Mouse (Mus musculus) embryonic facial prominence, embryonic 15.5 days (tissue): Measurements from ENCODE around the gene 1700025G04Rik. TPM values are rescaled to one million over a fixed set of nuclear protein-coding genes. Genes with fewer than 3 reads are reported as not detected.
A peak's percentile ranks its signal among the peaks of the same experiment; 100 is the strongest.

Experiments used
- ATAC-seq: fragments of 200-750 bp; cut with Nextera tagmentation; 2 replicates; pipeline ENCODE4 v1.8.0; 2017; ENCODE audit warnings: low read depth, moderate TSS enrichment; ENCODE audit not compliant: insufficient number of reproducible peaks, low FRiP score, low TSS enrichment
- H3K27ac ChIP-seq: fragments of 300-500 bp; sonication (generic); replicated peaks from 2 replicates; pipeline ENCODE4 v1.5.1; 2015; ENCODE audit warnings: mild to moderate bottlenecking, inconsistent platforms
- H3K27me3 ChIP-seq: fragments of 300-500 bp; sonication (generic); 2 replicates; pipeline ENCODE4 v1.6.1; 2015; ENCODE audit warnings: inconsistent platforms
- H3K36me3 ChIP-seq: fragments of 300-500 bp; sonication (generic); 2 replicates; pipeline ENCODE4 v1.6.1; 2015; ENCODE audit warnings: mild to moderate bottlenecking, inconsistent platforms
- H3K4me1 ChIP-seq: fragments of 300-500 bp; sonication (generic); 2 replicates; pipeline ENCODE4 v1.6.1; 2015; ENCODE audit warnings: inconsistent platforms
- H3K4me2 ChIP-seq: fragments of 300-500 bp; sonication (generic); replicated peaks from 2 replicates; pipeline ENCODE4 v1.6.1; 2015; ENCODE audit warnings: mild to moderate bottlenecking, inconsistent platforms
- H3K4me3 ChIP-seq: fragments of 300-500 bp; sonication (generic); replicated peaks from 2 replicates; pipeline ENCODE4 v1.5.1; 2015; ENCODE audit warnings: mild to moderate bottlenecking, inconsistent platforms
- H3K9ac ChIP-seq: fragments of 300-500 bp; sonication (generic); 2 replicates; pipeline ENCODE4 v1.6.1; 2015; ENCODE audit warnings: inconsistent platforms
- H3K9me3 ChIP-seq: fragments of 300-500 bp; sonication (generic); replicated peaks from 2 replicates; pipeline ENCODE4 v1.6.1; 2016; ENCODE audit warnings: inconsistent platforms
- WGBS: fragments of 180-500 bp; shearing (Covaris S2); methylation state at CpG from one replicate; pipeline ENCODE4 v1.1.7; 2015; 5-methylcytosine and 5-hydroxymethylcytosine counted together
- polyA plus RNA-seq: library from polyadenylated mRNA; unstranded; fragments of >200 nt; fragmentation: Nextera tagmentation; extraction: Ambion mirVana; gene quantifications from 2 replicates; pipeline ENCODE4 v1.2.1, GENCODE M21; 2015

Gene 1700025G04Rik
- polyA plus RNA-seq, 1 experiment from 2014 or later, result 44.9 TPM

- Histone ChIP-seq H3K27ac (no peak overlapping the region), H3K9ac (no peak overlapping the region), H3K4me3 (no peak overlapping the region), H3K27me3 (no peaks in the 10 kb centered on the region), H3K9me3 (no peaks in the 10 kb centered on the region), H3K4me2 (no peak overlapping the region), H3K36me3 (peaks cover 7% of the 10 kb centered on the region), H3K4me1 (peaks cover 6% of the 10 kb centered on the region; the same call in 1 of the 2 replicates)
- ATAC-seq, result no peak
- 65% methylated on average over 13 of the region's 13 CpGs for WGBS
Observed at GRCm38 (mm10) chr1:152010251-152010980, 79.5 kb downstream of the 1700025G04Rik start.

GRCm38 (mm10) chr1:152008473-152008991, 81.4 kb downstream of the 1700025G04Rik start:
- no peak overlapping the region for H3K27ac ChIP-seq
- H3K27me3 ChIP-seq, result no peaks in the 10 kb centered on the region
- WGBS, result 41% methylated on average over 8 of the region's 8 CpGs
- peaks cover 7% of the 10 kb centered on the region for H3K36me3 ChIP-seq
- no peak for ATAC-seq
- H3K4me2 ChIP-seq, result no peak overlapping the region
- peaks cover 6% of the 10 kb centered on the region; the same call in 1 of the 2 replicates for H3K4me1 ChIP-seq
- H3K9me3 ChIP-seq, result no peaks in the 10 kb centered on the region
- no peak overlapping the region for H3K9ac ChIP-seq
- no peak overlapping the region for H3K4me3 ChIP-seq

DNA sequence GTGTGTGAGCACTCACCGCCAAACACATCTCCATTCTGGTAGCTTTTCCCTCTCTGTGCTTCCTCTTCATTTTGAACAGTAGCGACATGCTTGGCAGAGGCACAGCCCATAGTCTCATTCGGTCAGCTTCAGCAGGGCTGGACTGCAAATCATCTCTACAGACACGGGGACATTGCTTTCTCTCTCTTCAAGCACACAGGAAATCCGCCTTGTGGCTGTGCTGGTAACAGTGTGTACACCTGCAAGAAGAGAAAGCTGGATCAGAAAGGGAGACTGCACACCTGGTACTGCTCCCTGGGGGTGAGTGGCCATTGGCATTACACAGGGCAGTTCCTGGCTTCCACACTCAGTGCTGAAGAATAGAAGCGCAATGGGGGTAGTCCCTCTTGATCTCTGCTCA, 83.4 kb downstream of the 1700025G04Rik start:
- no peak overlapping the region for H3K9ac ChIP-seq
- no peak for ATAC-seq
- H3K4me2 ChIP-seq, result no peak overlapping the region
- 90% methylated on average over 6 of the region's 6 CpGs for WGBS
- no peak overlapping the region for H3K4me3 ChIP-seq
- H3K27ac ChIP-seq, result no peak overlapping the region
- H3K36me3 ChIP-seq, result peaks cover 10% of the 10 kb centered on the region
- no peaks in the 10 kb centered on the region for H3K9me3 ChIP-seq
- H3K27me3 ChIP-seq, result no peaks in the 10 kb centered on the region
- peaks cover 6% of the 10 kb centered on the region; the same call in 1 of the 2 replicates for H3K4me1 ChIP-seq

GRCm38 (mm10) chr1:152004509-152004908, 85.4 kb downstream of the 1700025G04Rik start:
- Histone ChIP-seq H3K36me3 (peaks cover 10% of the 10 kb centered on the region), H3K9me3 (no peaks in the 10 kb centered on the region), H3K9ac (no peak overlapping the region), H3K4me2 (no peak overlapping the region), H3K4me1 (peaks cover 4% of the 10 kb centered on the region), H3K4me3 (no peak overlapping the region), H3K27ac (no peak overlapping the region), H3K27me3 (no peaks in the 10 kb centered on the region)
- 75% methylated on average over 6 of the region's 6 CpGs for WGBS
- ATAC-seq, result no peak

- H3K4me2 ChIP-seq, result no peak overlapping the region
- H3K27ac ChIP-seq, result no peak overlapping the region
- ATAC-seq, result no peak
- H3K27me3 ChIP-seq, result no peaks in the 10 kb centered on the region
- no peak overlapping the region for H3K4me3 ChIP-seq
- peaks cover 3% of the 10 kb centered on the region; the same call in 1 of the 2 replicates for H3K36me3 ChIP-seq
- H3K9me3 ChIP-seq, result no peaks in the 10 kb centered on the region
- no peak overlapping the region for H3K9ac ChIP-seq
- peaks cover 28% of the 10 kb centered on the region for H3K4me1 ChIP-seq
- WGBS, result 59% methylated on average over 5 of the region's 5 CpGs
Observed at GRCm38 (mm10) chr1:152000461-152000860, 89.5 kb downstream of the 1700025G04Rik start.

DNA sequence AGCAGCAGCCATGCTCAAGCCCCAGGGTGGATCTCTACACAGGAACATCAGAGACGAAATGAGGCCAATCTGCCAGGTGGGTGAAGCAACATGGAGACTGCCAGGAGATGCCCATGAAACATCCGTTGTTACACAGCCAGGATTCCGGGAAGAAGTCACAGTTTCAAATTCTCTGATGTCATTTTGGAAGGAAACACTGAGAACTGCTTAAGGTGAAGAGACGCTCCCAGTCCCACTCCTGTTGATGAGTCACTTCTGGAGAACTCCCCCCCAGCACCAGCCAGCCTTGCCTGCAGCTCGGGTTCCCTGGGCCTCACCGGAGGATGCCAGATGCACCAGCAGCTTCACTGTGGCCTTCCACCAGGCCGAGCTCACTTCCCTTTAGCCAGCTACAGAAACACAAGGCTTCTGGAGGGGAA, 90.5 kb downstream of the 1700025G04Rik start:
- peak overlapping the region; percentile 17; the same call in 1 of the 2 replicates for H3K27ac ChIP-seq
- no peak for ATAC-seq
- no peak overlapping the region for H3K4me2 ChIP-seq
- H3K4me1 ChIP-seq, result peaks cover 36% of the 10 kb centered on the region
- no peak overlapping the region for H3K9ac ChIP-seq
- no peaks in the 10 kb centered on the region for H3K9me3 ChIP-seq
- no peaks in the 10 kb centered on the region for H3K27me3 ChIP-seq
- 34% methylated on average over 7 of the region's 7 CpGs for WGBS
- H3K4me3 ChIP-seq, result no peak overlapping the region
- peaks cover 3% of the 10 kb centered on the region; the same call in 1 of the 2 replicates for H3K36me3 ChIP-seq

- WGBS, result 53% methylated on average over 8 of the region's 8 CpGs
- H3K4me3 ChIP-seq, result no peak overlapping the region
- H3K4me2 ChIP-seq, result no peak overlapping the region
- ATAC-seq, result no peak
- peaks cover 3% of the 10 kb centered on the region; the same call in 1 of the 2 replicates for H3K36me3 ChIP-seq
- no peak overlapping the region; the same call in 1 of the 2 replicates for H3K27ac ChIP-seq
- H3K4me1 ChIP-seq, result peaks cover 40% of the 10 kb centered on the region
- no peak overlapping the region for H3K9ac ChIP-seq
- no peaks in the 10 kb centered on the region for H3K27me3 ChIP-seq
- no peaks in the 10 kb centered on the region for H3K9me3 ChIP-seq
Observed at GRCm38 (mm10) chr1:151998721-151999206, 91.2 kb downstream of the 1700025G04Rik start.

- ATAC-seq, result no peak
- H3K27ac ChIP-seq, result no peak overlapping the region
Observed at GRCm38 (mm10) chr1:151997591-151997990, 92.3 kb downstream of the 1700025G04Rik start.

DNA sequence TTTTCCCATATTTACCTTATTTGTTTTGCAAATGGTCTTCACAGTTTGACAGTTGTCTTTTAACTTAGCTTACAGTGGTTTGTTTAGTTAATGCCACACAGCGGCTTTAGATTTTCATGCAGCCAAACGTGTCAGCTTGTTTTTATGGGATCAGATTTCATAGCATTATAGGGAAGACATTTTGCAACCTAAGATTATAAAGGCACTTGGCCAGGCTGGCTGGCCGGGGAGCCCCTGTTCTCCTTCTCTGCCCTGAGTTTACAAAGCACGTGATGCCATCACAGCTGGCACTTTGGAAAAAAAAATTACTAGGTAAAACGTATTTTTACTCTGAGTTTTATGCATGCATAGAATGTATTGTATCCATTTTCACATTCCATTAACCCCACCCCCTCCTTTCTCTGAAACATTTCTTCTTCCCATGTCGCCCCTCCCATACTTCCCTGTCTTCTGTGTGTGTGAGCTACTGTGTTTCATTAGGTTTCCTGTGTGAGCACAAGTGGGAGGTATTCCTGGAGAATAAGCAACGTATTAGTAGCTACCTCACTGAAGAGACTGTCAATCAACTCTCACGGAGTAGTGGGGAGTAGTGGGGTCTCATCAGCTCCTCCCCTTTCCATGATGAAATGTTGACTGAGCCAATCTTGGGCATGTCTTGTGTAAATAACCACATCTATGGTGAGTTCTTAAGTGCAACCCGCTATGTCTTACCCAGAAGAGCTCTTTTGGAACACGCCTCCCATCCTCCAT, 93.8 kb downstream of the 1700025G04Rik start:
- H3K9me3 ChIP-seq, result 0 out of 2 replicates have a peak, but pooled peaks cover 3% of the 10 kb centered on the region
- peak overlapping the region; percentile 55; the same call in 1 of the 2 replicates for H3K27ac ChIP-seq
- H3K36me3 ChIP-seq, result no peaks in the 10 kb centered on the region; the same call in 1 of the 2 replicates
- peaks cover 40% of the 10 kb centered on the region for H3K4me1 ChIP-seq
- peak overlapping the region; percentile 25 for H3K4me2 ChIP-seq
- H3K27me3 ChIP-seq, result no peaks in the 10 kb centered on the region
- WGBS, result 28% methylated on average over 10 of the region's 10 CpGs
- ATAC-seq, result peak; percentile 37
- no peak overlapping the region for H3K4me3 ChIP-seq
- H3K9ac ChIP-seq, result no peak overlapping the region

More at GRCm38 (mm10) chr1:151997591-151997990, 92.3 kb downstream of the 1700025G04Rik start:
- Histone ChIP-seq H3K9ac (no peak overlapping the region), H3K36me3 (no peaks in the 10 kb centered on the region), H3K4me2 (no peak overlapping the region), H3K27me3 (no peaks in the 10 kb centered on the region), H3K4me3 (no peak overlapping the region), H3K9me3 (no peaks in the 10 kb centered on the region), H3K4me1 (peaks cover 40% of the 10 kb centered on the region)
- WGBS, result 75% methylated on average over 7 of the region's 7 CpGs

DNA sequence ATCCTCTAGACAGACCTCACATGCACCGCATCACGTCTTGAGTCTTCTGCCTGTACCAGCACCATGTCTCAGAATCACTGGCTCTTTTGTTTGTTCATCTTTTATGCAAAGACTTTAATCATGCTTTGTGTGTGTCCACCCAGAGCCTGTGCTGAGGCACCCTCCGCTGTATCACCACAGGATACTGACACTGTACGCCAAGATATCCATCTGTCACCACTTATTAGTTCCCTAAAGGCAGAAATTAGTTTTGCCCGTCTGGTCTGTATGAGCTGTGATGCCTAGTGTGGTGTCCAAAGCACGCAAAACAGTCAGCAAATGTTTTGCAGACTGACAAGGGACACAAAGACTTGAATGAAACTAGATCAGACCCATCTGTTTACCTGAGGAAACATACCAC, 95.7 kb downstream of the 1700025G04Rik start:
- ATAC-seq, result no peak
- 47% methylated on average over 6 of the region's 6 CpGs for WGBS
- H3K9ac ChIP-seq, result no peak overlapping the region
- no peaks in the 10 kb centered on the region for H3K27me3 ChIP-seq
- H3K4me2 ChIP-seq, result no peak overlapping the region
- H3K36me3 ChIP-seq, result no peaks in the 10 kb centered on the region; the same call in 1 of the 2 replicates
- no peak overlapping the region for H3K27ac ChIP-seq
- H3K4me3 ChIP-seq, result no peak overlapping the region
- H3K4me1 ChIP-seq, result peaks cover 34% of the 10 kb centered on the region
- 0 out of 2 replicates have a peak, but pooled peaks cover 3% of the 10 kb centered on the region for H3K9me3 ChIP-seq

DNA sequence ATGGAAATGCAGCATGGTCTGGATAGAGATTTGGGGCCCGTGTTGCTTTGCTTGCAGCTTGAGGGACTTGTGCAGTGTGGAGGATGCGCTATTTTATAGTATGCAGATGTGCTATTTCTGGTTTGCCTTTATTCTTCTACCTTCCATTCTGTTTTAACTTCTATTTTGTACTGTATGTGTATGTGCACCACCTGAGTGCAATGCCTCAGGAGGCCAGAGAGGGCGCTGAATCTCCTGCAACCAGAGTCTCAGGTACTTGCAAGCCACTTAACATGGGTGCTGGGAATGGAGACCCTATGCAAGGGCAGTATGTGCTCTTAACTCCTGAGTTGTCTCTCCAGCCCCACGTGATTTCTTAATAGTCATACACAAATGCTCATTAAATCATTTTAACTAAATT, 98.4 kb downstream of the 1700025G04Rik start:
- H3K4me1 ChIP-seq, result peaks cover 21% of the 10 kb centered on the region
- no peaks in the 10 kb centered on the region; the same call in 1 of the 2 replicates for H3K36me3 ChIP-seq
- no peak overlapping the region for H3K9ac ChIP-seq
- H3K4me3 ChIP-seq, result no peak overlapping the region
- no peak overlapping the region for H3K27ac ChIP-seq
- ATAC-seq, result no peak
- 0 out of 2 replicates have a peak, but pooled peaks cover 3% of the 10 kb centered on the region for H3K9me3 ChIP-seq
- 93% methylated on average over 4 of the region's 4 CpGs for WGBS
- no peak overlapping the region for H3K4me2 ChIP-seq
- no peaks in the 10 kb centered on the region for H3K27me3 ChIP-seq
